Mouse (Mus musculus): ENCODE measurements around the gene Rps5. TPM values are rescaled to one million over a fixed set of nuclear protein-coding genes. Genes with fewer than 3 reads are reported as not detected.
"Not testable (repeated sequence)": the region's sequence is repeated elsewhere in the genome, so short reads cannot be mapped to it uniquely, and the experiment has no call there.

Rps5 gene
- total and polyA plus RNA-seq, 2 experiments: 773 to 789 TPM

DNA sequence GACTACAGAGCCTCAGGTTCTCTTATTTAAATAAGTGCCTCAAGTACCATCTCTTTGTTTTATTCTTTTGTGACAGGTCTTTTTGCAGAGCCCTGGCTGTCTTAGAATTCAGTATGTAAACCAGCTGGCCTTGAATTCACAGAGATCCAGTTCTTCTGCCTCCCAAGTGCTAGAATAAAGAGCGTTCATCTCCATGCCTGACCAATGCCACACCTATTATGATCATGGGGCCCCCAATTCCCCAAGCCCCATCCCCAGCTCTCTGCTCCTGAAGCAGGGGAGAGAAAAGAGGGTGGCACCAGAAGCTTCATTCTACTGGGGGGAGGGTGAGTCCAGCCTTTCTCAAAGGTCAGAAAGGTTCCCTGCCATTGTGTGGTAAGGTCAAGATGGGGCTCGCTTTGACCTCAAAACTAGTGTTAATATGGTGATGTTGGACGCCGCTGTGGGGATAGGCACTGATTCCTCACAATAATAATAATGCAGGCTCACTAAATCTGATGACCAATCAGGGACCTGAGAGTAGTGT lies 11.6 kb downstream of the Rps5 start:
- H3K9ac ChIP-seq (ENCODE audit: low read depth, low read length): no peak overlapping the region
- H3K4me3 ChIP-seq (ENCODE audit: insufficient read depth, low read depth, low read length): no peak overlapping the region
- peaks cover 9% of the 10 kb centered on the region for H3K4me1 ChIP-seq (ENCODE audit: control insufficient read depth, insufficient read depth, low read length)
- H3K36me3 ChIP-seq (ENCODE audit: control insufficient read depth, insufficient read depth, low read length): no peaks in the 10 kb centered on the region
- no peaks in the 10 kb centered on the region for H3K27me3 ChIP-seq (ENCODE audit: control insufficient read depth, insufficient read depth, low read length)
- DNase-seq (ENCODE audit: extremely low read depth, low read depth, low spot score): no peak
- no peak overlapping the region for H3K27ac ChIP-seq (replicated peaks; ENCODE audit: insufficient read depth, low read depth, low read length)
- WGBS: 85% methylated on average over 4 of the region's 4 CpGs
- TF ChIP-seq POLR2A (IDR thresholded peaks at IDR 0.05; ENCODE audit: extremely low read depth, insufficient read depth, low read length) (no peak), CTCF (IDR thresholded peaks at IDR 0.05; ENCODE audit: low read depth, low read length) (no peak)
- H3K79me2 ChIP-seq (ENCODE audit: control insufficient read depth, insufficient read depth, low read length): no peaks in the 10 kb centered on the region

DNA sequence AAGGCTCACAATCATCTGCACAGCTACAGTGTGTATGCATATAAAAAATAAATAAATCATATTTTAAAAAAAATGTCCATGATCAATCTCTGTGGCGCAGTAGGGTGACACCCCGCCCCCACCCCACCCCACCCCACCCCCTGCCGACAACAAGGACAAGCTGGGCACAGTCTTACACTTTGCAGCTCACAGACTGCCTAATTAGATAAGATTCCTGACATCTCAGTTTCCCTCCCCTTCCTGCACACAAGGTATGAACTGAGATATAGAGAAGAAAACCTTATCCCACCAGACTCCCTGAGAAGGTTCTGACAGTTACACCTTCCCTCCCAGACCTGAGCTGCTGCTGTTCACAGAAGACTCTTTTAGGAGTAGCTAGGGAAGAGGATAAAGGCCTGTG lies 12.7 kb downstream of the Rps5 start:
- TF ChIP-seq CTCF (IDR thresholded peaks at IDR 0.05; ENCODE audit: low read depth, low read length) (no peak), POLR2A (IDR thresholded peaks at IDR 0.05; ENCODE audit: extremely low read depth, insufficient read depth, low read length) (no peak)
- 79% methylated on average over 3 of the region's 3 CpGs for WGBS
- DNase-seq (ENCODE audit: extremely low read depth, low read depth, low spot score): no peak

DNA sequence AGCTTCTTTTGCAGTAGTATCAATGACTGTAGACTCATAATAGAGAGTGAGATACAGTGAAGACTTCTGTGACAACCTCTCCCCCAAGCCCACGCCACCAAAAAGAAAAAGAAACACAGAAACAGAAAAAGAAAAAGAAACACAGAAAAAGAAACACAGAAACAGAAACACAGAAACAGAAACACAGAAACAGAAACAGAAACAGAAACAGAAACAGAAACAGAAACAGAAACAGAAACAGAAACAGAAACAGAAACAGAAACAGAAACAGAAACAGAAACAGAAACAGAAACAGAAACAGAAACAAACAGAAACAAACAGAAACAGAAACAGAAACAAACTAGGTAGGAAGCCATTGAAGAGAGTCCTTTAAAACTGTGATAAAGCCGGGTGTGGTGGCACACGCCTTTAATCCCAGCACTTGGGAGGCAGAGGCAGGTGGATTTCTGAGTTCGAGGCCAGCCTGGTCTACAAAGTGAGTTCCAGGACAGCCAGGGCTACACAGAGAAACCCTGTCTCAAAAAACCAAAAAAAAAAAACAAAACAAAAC lies 15.2 kb downstream of the Rps5 start:
- WGBS: 90% methylated on average over 4 of the region's 4 CpGs

More for the DNA sequence above, 12.7 kb downstream of the Rps5 start:
- Histone ChIP-seq H3K36me3 (ENCODE audit: control insufficient read depth, insufficient read depth, low read length) (no peaks in the 10 kb centered on the region), H3K4me3 (ENCODE audit: insufficient read depth, low read depth, low read length) (no peak overlapping the region), H3K27me3 (ENCODE audit: control insufficient read depth, insufficient read depth, low read length) (no peaks in the 10 kb centered on the region), H3K9ac (ENCODE audit: low read depth, low read length) (no peak overlapping the region), H3K79me2 (ENCODE audit: control insufficient read depth, insufficient read depth, low read length) (no peaks in the 10 kb centered on the region), H3K27ac (replicated peaks; ENCODE audit: insufficient read depth, low read depth, low read length) (no peak overlapping the region), H3K4me1 (ENCODE audit: control insufficient read depth, insufficient read depth, low read length) (peaks cover 2% of the 10 kb centered on the region; the same call in 1 of the 2 replicates)

DNA sequence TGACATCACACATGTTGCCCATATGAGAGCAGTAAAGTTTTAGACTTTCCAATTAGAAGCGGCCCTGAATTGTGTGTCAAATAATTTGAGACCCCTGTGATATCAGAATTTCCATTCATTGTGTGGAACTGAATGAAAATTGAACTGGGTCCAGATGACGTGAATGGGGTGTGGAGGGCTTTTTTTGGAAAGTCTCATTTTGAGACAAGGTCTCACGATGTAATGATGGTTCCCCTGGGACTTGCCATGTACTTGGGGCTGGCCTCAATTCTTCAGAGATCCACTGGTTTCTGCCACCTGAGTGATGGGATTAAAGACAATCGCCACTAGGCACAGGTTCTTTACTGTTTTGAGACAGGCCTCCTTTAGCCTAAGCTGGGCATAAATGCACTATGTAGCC lies 18.5 kb downstream of the Rps5 start:
- H3K4me3 ChIP-seq (ENCODE audit: insufficient read depth, low read depth, low read length): no peak overlapping the region
- no peaks in the 10 kb centered on the region for H3K79me2 ChIP-seq (ENCODE audit: control insufficient read depth, insufficient read depth, low read length)
- no peak overlapping the region for H3K9ac ChIP-seq (ENCODE audit: low read depth, low read length)
- H3K27ac ChIP-seq (replicated peaks; ENCODE audit: insufficient read depth, low read depth, low read length): no peak overlapping the region
- no peak for TF ChIP-seq CTCF (IDR thresholded peaks at IDR 0.05; ENCODE audit: low read depth, low read length)
- TF ChIP-seq POLR2A (IDR thresholded peaks at IDR 0.05; ENCODE audit: extremely low read depth, insufficient read depth, low read length): no peak
- WGBS: 90% methylated on average over 4 of the region's 4 CpGs
- DNase-seq (ENCODE audit: extremely low read depth, low read depth, low spot score): no peak
- H3K4me1 ChIP-seq (ENCODE audit: control insufficient read depth, insufficient read depth, low read length): no peaks in the 10 kb centered on the region
- H3K36me3 ChIP-seq (ENCODE audit: control insufficient read depth, insufficient read depth, low read length): no peaks in the 10 kb centered on the region
- no peaks in the 10 kb centered on the region for H3K27me3 ChIP-seq (ENCODE audit: control insufficient read depth, insufficient read depth, low read length)

More for the DNA sequence above, 15.2 kb downstream of the Rps5 start:
- H3K4me1 ChIP-seq (ENCODE audit: control insufficient read depth, insufficient read depth, low read length); H3K27ac ChIP-seq (replicated peaks; ENCODE audit: insufficient read depth, low read depth, low read length); H3K79me2 ChIP-seq (ENCODE audit: control insufficient read depth, insufficient read depth, low read length); H3K4me3 ChIP-seq (ENCODE audit: insufficient read depth, low read depth, low read length); H3K9ac ChIP-seq (ENCODE audit: low read depth, low read length); H3K36me3 ChIP-seq (ENCODE audit: control insufficient read depth, insufficient read depth, low read length); H3K27me3 ChIP-seq (ENCODE audit: control insufficient read depth, insufficient read depth, low read length); DNase-seq (ENCODE audit: extremely low read depth, low read depth, low spot score): not testable (repeated sequence)

DNA sequence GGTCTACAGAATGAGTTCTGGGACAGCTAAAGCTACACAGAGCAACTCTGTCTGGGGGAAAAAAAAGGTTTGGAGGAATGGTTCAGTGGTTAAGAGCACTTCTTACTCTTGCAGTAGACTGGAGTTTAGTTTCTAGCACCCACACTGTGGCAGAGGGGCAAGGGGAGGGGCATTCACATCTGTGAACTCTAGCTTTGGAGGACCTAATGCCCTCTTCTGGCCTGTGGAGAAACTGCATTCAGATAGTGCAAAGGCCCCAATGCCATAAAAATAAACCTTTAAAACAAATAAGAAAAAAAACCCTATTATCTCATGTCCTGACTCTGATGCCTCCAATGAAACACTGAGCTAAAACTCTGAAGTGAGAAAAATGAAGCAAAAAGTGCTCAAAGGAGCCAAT lies 21.4 kb downstream of the Rps5 start:
- peak; percentile 25 for DNase-seq (ENCODE audit: extremely low read depth, low read depth, low spot score)
- Histone ChIP-seq H3K79me2 (ENCODE audit: control insufficient read depth, insufficient read depth, low read length) (no peaks in the 10 kb centered on the region), H3K9ac (ENCODE audit: low read depth, low read length) (no peak overlapping the region), H3K27me3 (ENCODE audit: control insufficient read depth, insufficient read depth, low read length) (no peaks in the 10 kb centered on the region), H3K36me3 (ENCODE audit: control insufficient read depth, insufficient read depth, low read length) (no peaks in the 10 kb centered on the region), H3K27ac (replicated peaks; ENCODE audit: insufficient read depth, low read depth, low read length) (no peak overlapping the region), H3K4me1 (ENCODE audit: control insufficient read depth, insufficient read depth, low read length) (no peaks in the 10 kb centered on the region), H3K4me3 (ENCODE audit: insufficient read depth, low read depth, low read length) (no peak overlapping the region)
- TF ChIP-seq POLR2A (IDR thresholded peaks at IDR 0.05; ENCODE audit: extremely low read depth, insufficient read depth, low read length) (no peak), CTCF (IDR thresholded peaks at IDR 0.05; ENCODE audit: low read depth, low read length) (peak; percentile 39)

DNA sequence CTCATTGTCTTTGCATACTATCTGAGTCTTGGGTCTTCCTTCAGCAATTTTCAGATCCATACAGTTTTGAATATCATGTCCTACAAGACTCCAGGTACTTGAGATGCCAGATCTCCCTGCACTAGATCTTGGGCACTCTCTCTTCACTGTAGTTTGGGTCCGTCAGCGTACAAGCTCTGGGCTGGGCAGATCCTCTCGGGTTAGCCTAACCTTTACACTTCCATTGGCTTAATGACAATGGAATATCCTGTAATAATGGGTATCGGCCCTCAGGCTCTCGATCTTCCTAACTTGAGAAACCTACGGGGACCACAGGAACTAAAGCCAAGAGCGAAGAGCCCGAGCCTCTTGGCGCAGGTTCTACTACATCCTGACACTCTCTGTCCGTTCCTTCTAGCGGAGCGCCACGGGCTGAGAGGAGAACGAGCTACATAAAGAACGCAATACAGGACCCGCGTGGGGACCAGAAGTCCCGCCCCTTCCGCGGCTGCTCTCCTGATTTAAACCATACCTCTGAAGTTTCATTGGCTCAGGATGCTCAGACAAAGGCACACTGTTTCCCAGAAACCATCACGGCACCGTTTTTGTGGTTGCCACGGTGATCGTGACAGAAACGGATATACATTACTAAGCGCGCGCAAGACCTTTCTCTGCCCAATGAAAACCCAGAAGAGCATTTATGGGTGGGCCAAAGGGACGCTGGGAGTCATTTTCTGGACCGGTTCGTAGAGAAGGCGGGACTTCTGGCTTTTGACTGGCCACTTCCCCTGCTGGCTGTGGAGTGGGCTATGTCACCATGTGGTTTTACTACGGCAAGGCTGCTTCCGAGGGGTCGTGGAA lies 27.2 kb downstream of the Rps5 start:
- Histone ChIP-seq H3K27ac (replicated peaks; ENCODE audit: insufficient read depth, low read depth, low read length) (peak overlapping the region; percentile 25), H3K79me2 (ENCODE audit: control insufficient read depth, insufficient read depth, low read length) (no peaks in the 10 kb centered on the region), H3K4me1 (ENCODE audit: control insufficient read depth, insufficient read depth, low read length) (peaks cover 2% of the 10 kb centered on the region), H3K27me3 (ENCODE audit: control insufficient read depth, insufficient read depth, low read length) (no peaks in the 10 kb centered on the region), H3K9ac (ENCODE audit: low read depth, low read length) (peak overlapping the region; percentile 44), H3K36me3 (ENCODE audit: control insufficient read depth, insufficient read depth, low read length) (no peaks in the 10 kb centered on the region), H3K4me3 (ENCODE audit: insufficient read depth, low read depth, low read length) (peak overlapping the region; percentile 44)
- 11% methylated on average over 35 of the region's 35 CpGs for WGBS
- no peak for TF ChIP-seq POLR2A (IDR thresholded peaks at IDR 0.05; ENCODE audit: extremely low read depth, insufficient read depth, low read length)
- TF ChIP-seq CTCF (IDR thresholded peaks at IDR 0.05; ENCODE audit: low read depth, low read length): no peak
- peak; percentile 81 for DNase-seq (ENCODE audit: extremely low read depth, low read depth, low spot score)
